Mouse (Mus musculus) kidney, adult 9 months (tissue): Measurements from ENCODE around the gene Gm20388.
A peak's percentile ranks its signal among the peaks of the same experiment; 100 is the strongest.

Experiments used
- DNase-seq: peaks from one replicate; pipeline ENCODE4 v3.0.0; 2022

Gene Gm20388

DNA sequence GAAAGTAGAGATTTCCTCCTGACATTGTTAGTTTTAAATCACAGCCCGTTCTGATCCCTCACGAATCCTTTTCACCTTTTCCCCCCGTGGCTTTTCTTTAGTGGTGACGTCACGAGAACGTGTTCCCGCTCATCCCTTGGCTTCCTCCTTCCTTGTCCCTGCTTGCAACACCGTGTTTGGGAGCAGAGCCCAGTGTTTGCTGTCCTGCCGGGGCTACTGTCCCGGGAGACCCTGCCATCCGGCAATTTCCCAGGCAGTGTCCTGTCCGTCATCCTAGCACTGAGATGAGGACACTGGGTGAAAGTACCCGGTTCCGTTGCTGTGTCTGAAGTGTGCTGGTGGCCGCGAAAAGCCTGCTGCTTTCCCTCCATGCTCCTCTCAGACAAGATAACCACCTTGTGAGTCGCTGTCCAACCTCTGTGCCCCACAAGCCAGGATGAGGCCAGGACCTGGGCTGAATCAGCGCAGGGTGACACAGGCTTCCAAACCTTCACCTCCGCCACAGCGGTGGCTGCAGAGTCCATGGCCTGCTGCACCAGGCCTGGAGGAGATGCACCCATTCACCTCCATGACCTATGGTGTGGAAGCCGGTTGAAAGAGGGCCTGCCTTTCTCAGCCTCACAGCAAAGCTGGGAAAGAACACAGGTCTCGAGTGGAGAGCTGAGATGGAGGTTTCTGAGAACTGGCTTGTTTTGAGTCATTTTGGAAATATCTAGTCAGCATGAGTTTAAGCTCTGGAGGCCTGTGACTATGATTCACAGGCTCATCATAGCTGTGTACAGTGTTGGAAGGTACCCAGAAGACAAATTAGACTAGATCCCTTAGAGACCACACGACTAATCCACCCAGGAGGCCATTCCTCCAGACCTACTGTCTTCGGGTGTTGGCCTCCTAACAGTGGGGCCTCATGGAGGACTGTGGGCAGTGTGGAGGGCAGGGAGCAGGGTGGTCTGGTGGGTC lies 4367.6 kb downstream of the Gm20388 start:
- DNase-seq = no peak

DNA sequence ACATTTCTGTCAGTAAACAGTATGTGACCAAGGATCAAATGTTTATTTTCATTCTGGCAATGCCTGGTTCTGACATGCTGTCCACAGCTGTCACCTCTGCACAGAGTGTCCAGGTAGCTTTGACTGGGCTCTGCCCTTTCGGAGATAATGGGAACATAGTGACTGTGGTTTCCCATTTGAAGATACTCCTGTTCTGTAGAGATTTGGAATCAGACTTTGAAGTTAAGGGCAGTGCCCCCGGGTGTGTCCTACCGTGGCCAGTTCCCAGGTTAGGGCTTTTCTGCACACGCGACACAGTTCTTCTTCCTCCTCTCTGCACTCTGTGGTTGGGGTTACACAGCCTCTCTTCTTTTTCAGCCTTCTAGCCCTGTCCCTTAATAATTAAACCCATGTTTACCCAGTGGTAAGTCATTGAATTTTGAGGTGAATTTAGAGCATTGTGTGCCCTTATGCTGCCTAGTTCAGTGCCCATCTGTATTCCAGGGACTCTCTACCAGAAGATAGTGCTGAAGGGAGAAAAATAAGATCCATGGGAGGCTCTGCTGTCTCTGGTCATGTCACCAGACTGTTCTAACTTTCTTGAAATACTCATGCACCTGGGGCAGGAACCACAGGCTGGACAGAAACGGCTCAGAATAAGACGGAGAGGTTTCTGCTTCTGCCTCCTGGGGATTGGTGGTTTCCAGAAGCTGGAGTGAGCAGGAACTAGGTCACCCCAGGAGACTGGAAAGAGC lies 4368.5 kb downstream of the Gm20388 start:
- peak; percentile 71 for DNase-seq

DNA sequence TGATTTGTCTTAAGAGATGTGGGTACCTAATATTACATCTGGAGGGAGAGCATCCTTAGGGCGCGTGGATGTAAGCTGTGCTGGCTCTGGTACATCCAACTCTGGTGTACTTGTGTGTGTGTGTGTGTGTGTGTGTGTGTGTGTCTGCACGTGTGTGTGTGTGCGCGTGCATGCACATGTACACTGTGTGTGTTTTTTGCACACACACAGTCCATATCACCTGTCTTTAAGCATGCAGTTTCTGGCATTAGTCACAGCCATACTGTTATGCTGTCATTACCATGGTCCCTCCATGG lies 4369.0 kb downstream of the Gm20388 start:
- no peak for DNase-seq

DNA sequence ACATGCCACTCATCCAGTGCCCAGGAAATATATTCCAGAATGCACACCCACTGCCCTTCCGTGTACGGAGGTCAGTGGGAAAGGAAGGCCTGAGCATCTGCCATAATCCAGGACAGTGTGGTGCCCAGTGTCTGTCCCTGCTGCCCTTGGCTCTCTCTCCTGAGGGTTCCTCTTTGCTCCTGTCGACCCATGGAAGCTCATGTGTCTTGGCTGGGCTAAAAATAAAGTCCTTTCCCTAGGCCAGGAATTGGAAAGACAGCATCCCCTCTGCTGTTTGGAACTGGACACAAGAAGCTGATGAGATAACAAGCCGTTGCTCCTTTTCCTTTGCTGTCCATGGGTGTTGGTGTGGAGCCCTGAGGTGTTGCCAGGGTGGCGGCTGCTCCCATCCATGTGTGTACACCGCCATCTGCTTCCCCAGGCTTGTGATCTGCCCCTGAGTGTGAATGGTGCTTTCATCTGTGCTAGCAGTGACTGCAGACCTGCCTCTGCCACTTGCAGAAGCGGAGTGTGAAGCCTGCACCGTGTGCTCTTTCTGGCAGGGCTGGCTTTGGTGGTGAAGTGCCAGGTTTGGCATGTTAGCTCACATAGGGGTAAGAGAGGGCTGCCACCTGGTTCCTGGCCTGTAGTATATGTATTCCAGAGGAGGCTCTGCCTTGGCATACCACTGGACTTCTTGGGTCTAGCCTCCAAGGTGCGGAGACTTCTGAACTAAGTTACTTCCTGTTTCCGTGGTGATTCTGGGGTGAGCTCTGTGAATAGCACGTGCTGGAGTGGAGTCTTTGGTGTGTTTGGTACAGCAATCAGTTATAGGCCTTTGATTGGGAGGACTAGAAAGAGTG lies 4371.3 kb downstream of the Gm20388 start:
- DNase-seq = no peak

DNA sequence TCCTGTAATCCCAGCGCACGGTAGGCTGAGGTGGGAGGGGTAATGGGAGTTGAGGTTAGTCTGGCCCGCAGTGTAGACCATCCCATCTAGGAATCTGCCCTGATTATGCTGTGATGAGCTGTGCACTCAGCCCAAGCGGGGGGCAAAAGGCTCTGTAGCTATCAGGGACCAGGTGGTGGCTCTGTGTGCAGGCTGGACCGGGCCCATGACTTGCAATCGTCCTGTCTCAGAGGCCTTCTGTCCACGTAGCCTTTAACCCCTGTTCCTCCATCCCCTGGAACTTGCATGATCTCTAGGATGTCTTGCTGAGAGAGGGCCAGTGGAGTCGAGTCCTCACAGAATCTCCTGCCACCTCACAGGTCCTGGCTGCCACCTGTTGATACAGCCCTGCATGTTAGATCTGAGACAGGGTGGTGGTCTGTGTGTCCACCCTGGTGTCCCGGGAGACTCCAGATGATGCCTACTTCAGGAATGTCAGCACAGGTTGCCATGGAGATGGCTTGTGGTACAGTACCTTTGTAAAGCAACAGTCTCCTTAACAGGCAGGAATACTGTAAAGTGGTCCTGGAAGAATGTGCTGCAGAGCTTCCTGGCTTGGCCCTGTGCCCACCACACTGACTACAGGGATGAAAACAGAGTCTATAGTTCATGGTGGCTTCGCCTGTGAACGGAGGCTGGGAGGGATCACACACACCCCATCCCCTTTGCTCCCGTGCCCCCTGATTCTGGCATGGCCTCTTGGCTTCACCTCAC lies 4372.4 kb downstream of the Gm20388 start:
- no peak for DNase-seq

DNA sequence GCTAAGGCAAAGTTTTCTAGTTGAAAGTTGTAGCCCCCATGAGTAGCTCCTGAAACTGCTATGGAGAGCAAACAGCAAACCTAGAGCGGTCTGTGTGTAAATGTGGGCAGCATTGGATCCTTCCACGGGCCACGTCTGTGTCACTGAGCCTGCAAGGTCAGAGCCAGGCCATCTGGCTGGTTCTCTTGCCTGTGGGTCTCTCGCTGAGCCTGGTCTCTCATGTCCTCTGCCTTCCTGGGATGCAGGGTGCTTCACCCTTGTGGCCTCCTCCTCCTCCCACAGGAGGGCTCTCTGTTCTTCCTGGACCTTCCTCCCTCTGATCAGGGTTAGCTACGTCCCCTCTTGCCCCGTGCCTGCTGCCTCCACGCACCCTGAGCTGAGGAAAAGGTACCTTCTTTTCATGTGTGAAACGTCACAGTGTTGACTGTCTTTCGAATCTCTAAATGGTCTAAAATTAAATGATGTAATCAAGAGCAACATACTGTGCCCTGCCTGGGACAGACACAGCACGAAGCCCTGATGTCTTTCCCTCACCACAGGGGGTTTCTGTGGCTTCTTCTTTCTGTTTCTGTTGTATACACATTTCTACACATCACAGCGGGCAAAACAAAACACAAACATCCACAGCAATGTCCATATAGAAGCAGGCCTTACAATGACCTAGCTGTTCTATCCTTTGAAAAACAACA lies 4373.1 kb downstream of the Gm20388 start:
- no peak for DNase-seq

DNA sequence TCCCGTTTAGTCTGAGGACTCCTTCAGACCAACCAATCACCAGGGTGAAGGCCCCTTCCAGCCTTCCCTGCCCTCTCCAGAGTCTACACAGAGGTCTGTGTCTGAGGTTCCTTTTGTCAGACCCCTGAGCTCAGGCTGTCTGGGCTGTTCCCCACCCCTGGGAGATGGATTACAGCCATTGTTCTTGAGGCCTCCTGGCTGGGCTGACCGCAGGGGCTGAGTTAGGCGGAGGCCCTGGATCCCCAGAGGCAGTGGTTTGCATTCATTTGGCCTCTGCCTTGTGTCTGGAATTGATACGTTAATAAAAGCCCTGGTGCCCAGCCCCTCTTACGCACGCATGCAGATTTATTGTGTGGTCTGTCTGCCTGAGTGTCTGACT lies 4373.7 kb downstream of the Gm20388 start:
- DNase-seq = no peak

DNA sequence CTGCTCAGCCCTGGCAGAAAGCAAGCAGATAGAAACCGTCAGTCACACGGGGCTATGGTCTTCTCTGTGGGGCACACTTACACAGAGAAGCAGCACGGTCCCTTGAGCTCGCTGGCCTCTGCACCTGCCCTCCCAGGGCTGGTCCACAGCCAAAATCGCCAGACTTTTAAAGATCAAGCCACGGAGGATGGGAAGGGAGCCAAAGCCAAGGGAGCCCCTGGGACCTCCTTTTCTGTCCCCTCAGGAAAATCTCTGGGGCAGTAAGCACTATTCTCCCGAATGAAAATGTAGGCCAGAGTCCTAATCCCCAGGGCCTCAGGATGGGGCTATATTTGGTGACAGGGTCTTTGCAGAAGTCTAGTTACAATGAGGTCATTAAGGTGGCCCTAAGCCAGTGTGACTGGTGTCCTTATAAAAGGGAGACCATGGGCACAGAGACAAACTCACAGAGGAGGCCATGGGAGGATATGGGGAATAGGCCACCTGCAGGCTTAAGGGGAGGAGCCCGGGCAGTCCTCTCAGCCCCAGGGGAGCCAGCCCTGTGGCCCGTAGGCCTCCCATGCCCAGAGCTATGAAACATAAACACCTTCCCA lies 4374.4 kb downstream of the Gm20388 start:
- DNase-seq = peak; percentile 88

DNA sequence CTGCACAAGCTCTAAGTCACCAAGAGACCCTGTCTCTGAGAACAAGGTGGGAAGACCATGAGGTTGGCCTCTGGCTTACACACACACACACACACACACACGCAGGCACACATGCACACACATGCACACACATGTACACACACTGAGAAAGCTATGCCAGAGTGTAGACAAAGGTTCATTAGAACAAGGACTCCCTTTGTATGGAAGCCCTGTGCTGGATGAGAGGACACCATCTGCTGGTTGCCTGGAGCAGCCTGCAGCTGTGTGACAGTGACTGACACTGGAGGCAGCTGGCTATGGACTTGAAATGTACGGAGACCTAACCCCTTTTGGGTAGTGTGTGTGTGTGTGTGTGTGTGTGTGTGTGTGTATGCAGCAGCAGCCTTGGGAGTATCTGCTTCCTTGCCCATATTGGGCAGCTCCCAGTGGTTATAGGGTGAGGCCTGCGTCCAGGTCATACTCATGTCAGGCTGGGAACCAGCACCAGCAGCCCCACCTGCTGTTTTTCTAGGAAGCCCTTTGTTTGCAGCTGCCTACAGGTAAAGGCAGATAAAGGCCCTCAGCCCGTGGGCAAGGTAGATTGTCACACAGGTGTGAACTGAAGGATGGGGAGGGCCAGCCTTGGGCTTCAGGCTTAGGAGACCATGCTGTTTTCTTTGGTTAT lies 4376.0 kb downstream of the Gm20388 start:
- no peak for DNase-seq

DNA sequence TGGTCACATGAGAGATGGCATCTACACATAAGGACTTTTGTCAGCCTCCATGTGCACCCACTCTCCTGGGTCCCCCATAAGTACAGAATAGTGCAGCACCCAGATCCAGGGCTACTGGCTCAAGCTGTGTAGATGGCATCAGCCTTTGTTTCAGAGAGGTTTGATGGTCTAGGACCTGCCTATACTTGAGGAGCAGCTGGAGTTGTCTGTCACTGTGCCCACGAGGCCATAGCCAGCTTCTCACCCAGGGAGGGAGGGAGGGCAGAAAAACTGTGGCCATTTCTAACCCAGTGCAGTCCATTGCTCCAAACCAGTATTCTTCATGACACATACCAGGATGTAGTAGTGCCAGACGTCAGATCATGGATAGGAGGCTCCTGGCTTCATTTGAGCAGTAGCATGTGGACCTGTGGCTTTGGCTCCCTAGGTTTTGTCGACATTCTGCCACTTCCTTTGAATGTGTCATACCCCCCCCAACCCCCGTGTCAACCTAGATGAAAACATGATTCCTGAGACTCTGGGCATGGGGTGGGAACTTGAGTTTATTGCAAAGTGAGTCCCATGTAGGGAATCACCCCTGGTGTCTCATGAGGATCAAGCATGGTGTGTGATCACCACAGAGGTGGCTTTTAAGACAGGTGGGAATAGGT lies 4377.7 kb downstream of the Gm20388 start:
- DNase-seq = no peak

DNA sequence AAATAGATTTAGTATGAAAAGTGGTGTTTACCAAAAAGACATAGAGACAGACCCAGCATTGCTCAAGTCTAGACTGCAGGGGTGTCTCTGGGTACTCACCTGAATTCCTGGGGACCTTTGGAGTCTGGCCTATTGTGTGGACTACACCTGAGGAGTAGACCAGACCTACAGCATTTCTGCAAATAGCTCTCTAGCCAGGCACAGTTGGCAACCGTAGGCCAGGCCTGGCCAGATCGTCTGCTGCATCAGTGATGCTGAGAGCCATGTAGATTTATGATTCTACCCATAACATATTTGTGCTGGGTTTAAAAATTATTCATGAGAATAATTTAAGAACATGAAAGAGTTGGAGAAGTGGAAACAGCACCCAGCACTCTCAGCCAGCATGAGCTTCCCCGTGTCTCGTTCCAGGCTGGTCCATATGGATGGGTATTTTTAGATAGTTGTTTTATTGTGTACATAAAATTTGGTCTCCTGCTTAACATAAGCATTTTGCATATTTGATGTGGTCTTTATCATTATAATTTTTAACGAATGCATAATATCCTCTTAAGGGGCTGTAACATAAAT lies 4378.9 kb downstream of the Gm20388 start:
- no peak for DNase-seq

DNA sequence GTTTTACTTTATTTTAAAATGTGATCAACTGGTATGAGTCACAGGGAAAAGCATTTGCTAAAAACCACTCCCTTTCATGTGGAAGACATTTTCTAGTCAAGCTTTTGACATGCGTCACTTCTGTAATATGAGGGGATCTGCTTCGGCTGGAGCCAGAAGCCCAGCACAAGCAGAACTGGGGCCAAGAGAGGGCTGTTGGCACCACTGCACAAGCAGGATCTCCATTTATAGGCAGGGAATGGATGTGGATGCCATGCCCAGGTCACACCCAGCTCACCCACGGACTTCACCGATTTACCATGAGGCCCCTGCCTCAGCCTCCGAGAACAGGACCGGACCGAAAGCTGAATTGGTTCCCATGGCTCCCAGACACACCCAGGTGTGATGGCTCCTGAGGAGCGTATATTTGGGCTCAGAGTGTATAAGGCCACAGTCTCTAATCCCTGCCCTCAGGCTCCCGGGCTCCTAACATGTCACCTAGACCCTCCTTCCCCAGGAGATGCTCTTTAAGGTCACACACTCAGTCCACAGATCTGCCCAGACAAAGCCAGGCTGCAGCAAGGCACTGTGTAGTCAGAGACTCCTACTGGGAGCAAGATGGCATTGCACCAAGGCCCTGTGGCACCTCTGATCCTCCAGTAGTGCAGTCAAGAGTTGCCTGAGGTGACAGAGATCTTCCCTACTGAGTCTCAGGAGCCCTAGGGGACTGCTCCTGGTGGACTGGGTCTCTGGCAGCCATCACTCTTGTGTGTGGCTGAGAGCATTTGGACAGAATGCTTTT lies 4380.5 kb downstream of the Gm20388 start:
- peak; percentile 39 for DNase-seq

DNA sequence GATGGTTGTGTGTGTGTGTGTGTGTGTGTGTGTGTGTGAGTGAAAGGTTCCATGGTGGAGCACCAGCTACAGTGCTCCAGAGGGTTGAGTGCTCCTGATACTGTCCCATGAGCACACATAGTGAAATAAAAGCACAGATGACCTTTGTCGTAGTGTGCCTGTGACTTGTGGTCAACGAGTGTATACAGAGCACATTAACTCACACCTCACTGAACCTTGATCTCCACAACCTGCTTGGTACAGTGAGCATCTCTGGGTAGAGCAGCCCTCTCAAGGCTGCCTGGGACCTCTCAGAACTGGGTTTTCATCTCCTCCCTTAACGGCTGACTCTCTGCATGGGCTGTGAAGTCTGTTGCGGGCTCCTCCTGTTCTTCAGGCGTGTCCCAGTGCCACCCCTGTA lies 4381.1 kb downstream of the Gm20388 start:
- no peak for DNase-seq

DNA sequence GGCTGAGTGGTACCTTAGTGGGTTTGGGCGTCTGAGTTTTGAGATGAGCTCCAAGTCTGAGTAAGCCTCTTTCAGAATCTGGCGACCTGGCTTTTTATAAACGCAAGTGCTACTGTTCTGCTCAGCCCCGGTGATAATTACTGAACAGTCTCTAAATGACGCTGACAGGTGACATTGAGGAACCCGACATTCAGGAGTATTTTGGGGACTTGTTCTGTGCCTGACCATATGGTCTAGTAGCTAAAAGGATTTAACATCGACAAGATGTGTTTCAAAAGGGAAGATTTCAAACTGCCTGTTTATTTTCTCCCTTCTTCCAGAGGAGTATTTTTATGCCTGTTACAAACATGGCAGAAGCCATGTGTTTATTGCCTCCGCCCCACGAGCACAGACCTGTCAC lies 4382.3 kb downstream of the Gm20388 start:
- DNase-seq = no peak

DNA sequence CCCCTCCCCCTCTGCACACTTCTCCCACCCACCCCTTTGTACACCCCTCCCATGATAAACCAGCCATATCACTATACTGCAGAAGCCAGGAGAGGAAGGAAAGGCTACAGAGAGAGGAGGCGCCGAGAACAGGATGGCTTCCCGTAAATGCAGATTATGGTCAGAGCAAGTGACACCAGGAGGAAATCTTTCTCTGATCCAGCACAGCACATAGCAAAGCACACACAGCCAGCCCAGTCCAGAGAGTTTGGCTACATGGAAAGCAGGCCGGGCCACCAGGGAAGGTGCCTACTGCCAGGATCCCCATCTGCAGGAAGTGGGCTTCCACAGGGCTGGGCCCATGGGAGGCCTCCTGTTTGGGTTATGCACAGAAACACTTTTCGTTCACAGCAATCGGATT lies 4383.8 kb downstream of the Gm20388 start:
- DNase-seq = no peak

DNA sequence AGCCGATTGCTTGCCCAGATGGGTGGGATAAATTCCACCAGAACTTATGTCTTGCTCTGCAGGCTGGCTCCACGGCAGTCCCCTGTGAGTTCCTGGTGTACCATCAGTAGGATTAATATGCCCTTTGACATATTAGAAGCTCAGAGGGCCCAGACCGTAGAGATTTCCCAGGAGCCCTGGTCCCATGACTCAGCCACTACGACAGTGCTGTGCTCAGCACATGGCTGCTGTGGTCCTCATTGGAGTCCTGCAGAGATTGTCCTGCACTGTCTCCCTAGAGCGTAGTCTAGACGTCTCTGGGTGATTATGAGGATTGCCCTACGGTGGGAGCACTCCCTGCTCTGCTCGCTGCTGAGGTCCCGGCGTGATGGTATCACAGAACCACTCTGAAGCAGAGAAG lies 4384.3 kb downstream of the Gm20388 start:
- no peak for DNase-seq

DNA sequence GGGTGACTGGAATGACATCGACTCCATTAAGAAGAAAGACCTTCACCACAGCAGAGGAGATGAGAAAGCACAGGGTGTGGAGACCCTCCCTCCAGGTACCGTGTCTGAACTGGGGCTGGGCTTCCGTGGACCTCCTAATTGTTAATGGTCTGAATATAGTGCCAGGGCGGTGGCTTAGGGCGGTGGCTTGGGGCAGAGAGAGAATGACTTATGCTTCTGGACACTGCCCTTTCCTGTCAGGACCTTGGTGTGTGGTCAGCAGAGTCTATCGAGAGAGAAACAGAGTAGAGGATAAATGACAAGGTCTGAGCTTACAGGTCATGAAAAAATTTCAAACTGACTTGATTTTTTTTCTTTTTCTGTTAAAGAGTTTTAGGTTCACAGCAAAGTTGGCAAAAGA lies 4384.7 kb downstream of the Gm20388 start:
- no peak for DNase-seq

DNA sequence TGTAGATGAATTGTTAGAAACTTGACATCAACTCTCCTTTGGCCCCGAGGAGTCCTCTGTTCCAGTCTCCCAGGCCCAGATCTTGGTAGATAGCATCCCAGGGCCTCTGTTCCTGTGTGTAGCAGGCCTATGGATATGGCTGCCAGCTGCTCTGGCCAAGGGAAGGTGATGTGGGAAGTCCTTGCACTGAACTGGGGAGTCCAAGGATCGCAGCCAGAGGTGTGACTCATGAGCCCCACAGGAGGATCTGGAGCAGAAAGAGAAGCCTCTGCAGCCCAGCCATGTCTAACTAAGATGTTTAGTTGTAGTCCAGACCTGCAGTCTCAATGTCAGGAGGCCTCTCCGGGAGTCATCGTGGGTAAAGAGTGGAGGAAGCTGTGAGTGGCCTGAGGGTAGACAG lies 4390.9 kb downstream of the Gm20388 start:
- DNase-seq = no peak

DNA sequence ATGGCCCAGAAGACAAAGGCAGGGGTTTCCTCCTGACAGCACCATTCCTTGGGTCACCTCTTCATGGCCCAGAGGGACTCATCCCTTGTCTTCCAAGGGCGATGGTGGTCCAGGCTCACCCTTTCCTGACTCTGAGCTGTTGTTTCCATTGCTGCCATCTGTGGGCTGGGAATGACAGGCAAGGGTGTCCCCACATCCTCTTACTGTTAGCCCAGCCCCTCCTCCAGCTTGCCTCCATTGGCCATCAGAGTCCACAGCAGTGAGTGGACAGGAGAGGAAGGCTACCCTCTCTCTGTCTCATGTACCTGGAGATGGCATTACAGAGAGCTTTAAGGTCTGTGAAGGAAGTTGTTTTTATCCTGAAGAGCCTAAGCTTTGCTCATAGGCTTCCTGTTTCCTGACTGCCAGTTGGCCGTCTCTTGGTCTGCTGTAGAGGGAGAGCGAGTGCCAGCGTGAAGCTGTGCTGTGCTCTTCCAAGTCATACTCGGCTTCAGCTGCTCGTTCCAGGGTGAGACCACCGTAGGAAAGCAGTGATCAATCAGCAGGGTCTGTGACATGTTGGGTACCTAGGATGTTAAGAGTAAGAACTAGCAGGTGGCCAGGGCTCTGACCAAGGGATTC lies 4391.4 kb downstream of the Gm20388 start:
- no peak for DNase-seq
